7 mouse cellular contexts compared by ENCODE assay signal in genomic region chr9:95750037-95750511, GRCm38 (mm10). TPM values are rescaled to one million over a fixed set of nuclear protein-coding genes. Genes with fewer than 3 reads are reported as not detected.
DNase-seq lines count a peak whose midpoint lies in the region; ATAC-seq lines count a peak whose summit lies in the region.

TSS of gene Trpc1 (minus strand) at chr9:95750375.

- no peaks in the 10 kb centered on the region for H3K36me3 ChIP-seq in embryonic facial prominence, embryonic 10.5 days (replicated peaks)
- H3K36me3 ChIP-seq in limb, embryonic 11.5 days (ENCODE audit: control insufficient read depth, insufficient read depth, low read length) = no peaks in the 10 kb centered on the region
- no peaks in the 10 kb centered on the region for H3K36me3 ChIP-seq in midbrain, embryonic 14.5 days (ENCODE audit: control insufficient read depth, insufficient read depth, low read length)

- H3K4me2 ChIP-seq in limb, embryonic 11.5 days (ENCODE audit: low read depth, severe bottlenecking) = peak within 1 kb of the TSS; percentile 92
- H3K4me2 ChIP-seq in midbrain, embryonic 14.5 days (ENCODE audit: low read length) = peak within 1 kb of the TSS; percentile 81

- no peaks in the 10 kb centered on the region for H3K9me3 ChIP-seq in embryonic facial prominence, embryonic 10.5 days
- no peaks in the 10 kb centered on the region for H3K9me3 ChIP-seq in limb, embryonic 11.5 days (ENCODE audit: control insufficient read depth, low read length)
- no peaks in the 10 kb centered on the region for H3K9me3 ChIP-seq in midbrain, embryonic 14.5 days (ENCODE audit: control insufficient read depth, low read length)

- ATAC-seq in granulocyte monocyte progenitor cell, adult 5-6 weeks (replicated peaks; ENCODE audit: poor library complexity, severe bottlenecking) = peak; percentile 98
- ATAC-seq in limb, embryonic 11.5 days (ENCODE audit: insufficient number of reproducible peaks, low FRiP score, low TSS enrichment, low read depth) = peak; percentile 96
- ATAC-seq in midbrain, embryonic 14.5 days (ENCODE audit: low FRiP score, low TSS enrichment) = peak; percentile 97

- peak within 1 kb of the TSS; percentile 76 for H3K4me3 ChIP-seq in embryonic facial prominence, embryonic 10.5 days
- peak within 1 kb of the TSS; percentile 72 for H3K4me3 ChIP-seq in limb, embryonic 11.5 days (ENCODE audit: low read depth, low read length)
- peak within 1 kb of the TSS; percentile 94 for H3K4me3 ChIP-seq in midbrain, embryonic 14.5 days (replicated peaks; ENCODE audit: low read depth, low read length)

- peaks cover 6% of the 10 kb centered on the region for H3K4me1 ChIP-seq in embryonic facial prominence, embryonic 10.5 days
- H3K4me1 ChIP-seq in limb, embryonic 11.5 days (ENCODE audit: control insufficient read depth, insufficient read depth, low read length) = 0 out of 2 replicates have a peak, but pooled peaks cover 3% of the 10 kb centered on the region
- peaks cover 11% of the 10 kb centered on the region; the same call in 1 of the 2 replicates for H3K4me1 ChIP-seq in midbrain, embryonic 14.5 days (ENCODE audit: control insufficient read depth, insufficient read depth, low read length)

- peak within 1 kb of the TSS; percentile 84 for H3K27ac ChIP-seq in embryonic facial prominence, embryonic 10.5 days (replicated peaks)
- H3K27ac ChIP-seq in limb, embryonic 11.5 days (replicated peaks; ENCODE audit: low read depth, low read length) = no peak within 1 kb of the TSS
- H3K27ac ChIP-seq in midbrain, embryonic 14.5 days (replicated peaks; ENCODE audit: low read depth, low read length) = peak within 1 kb of the TSS; percentile 57

- H3K27me3 ChIP-seq in embryonic facial prominence, embryonic 10.5 days (replicated peaks; ENCODE audit: low read depth, poor library complexity, severe bottlenecking) = peaks cover 43% of the 10 kb centered on the region
- H3K27me3 ChIP-seq in limb, embryonic 11.5 days (ENCODE audit: control insufficient read depth, insufficient read depth, low read length) = peaks cover 5% of the 10 kb centered on the region
- H3K27me3 ChIP-seq in midbrain, embryonic 14.5 days (ENCODE audit: control insufficient read depth, insufficient read depth, low read length) = 0 out of 2 replicates have a peak, but pooled peaks cover 9% of the 10 kb centered on the region

- H3K9ac ChIP-seq in limb, embryonic 11.5 days (ENCODE audit: low read length) = peak within 1 kb of the TSS; percentile 68
- H3K9ac ChIP-seq in midbrain, embryonic 14.5 days (replicated peaks; ENCODE audit: low read length) = peak within 1 kb of the TSS; percentile 89

- under 1% methylated on average over 56 of the region's 56 CpGs for WGBS in embryonic facial prominence, embryonic 10.5 days
- WGBS in limb, embryonic 11.5 days = under 1% methylated on average over 49 of the region's 56 CpGs
- under 1% methylated on average over 54 of the region's 56 CpGs for WGBS in midbrain, embryonic 14.5 days

- peak; percentile 85 for DNase-seq in adrenal gland, postnatal 25 days
- DNase-seq in embryonic facial prominence, embryonic 10.5 days (ENCODE audit: low spot score) = peak; percentile 93
- peak; percentile 71 for DNase-seq in kidney, adult 11 months
- DNase-seq in limb, embryonic 11.5 days (ENCODE audit: low spot score) = peak; percentile 87
- peak; percentile 95 for DNase-seq in midbrain, embryonic 14.5 days
- DNase-seq in spleen, adult 18-20 months = peak; percentile 38 to 59

RNA-seq across cellular contexts. Expression of gene Trpc1, which starts in this region (rescaled TPM):
- total RNA-seq in adrenal gland, postnatal 25 days (2021) = 2.2 and 3.2 TPM in 2 replicates
- 1.9 and 2.4 TPM in 2 replicates for polyA plus RNA-seq in embryonic facial prominence, embryonic 10.5 days (2016; fragmentation: Nextera tagmentation; extraction: Ambion mirVana)
- not detected in 2 replicates for total RNA-seq in granulocyte monocyte progenitor cell, adult 5-6 weeks (2014; fragmentation: Nextera tagmentation)
- not detected in 2 replicates for total RNA-seq in granulocyte monocyte progenitor cell, adult 5-6 weeks (2017)
- polyA plus RNA-seq in limb, embryonic 11.5 days (2014; fragmentation: Nextera tagmentation; extraction: Ambion mirVana) = 1.3 and 1.6 TPM in 2 replicates
- polyA plus RNA-seq in midbrain, embryonic 14.5 days (2014; fragmentation: Nextera tagmentation; extraction: Ambion mirVana) = 10.1 and 10.5 TPM in 2 replicates

Comparison
In these comparisons a context has a peak if more than half of its experiments do, and no peak if none do; other contexts are left out.
1. Peak in ATAC-seq in granulocyte monocyte progenitor cell, adult 5-6 weeks; RNA of the gene not detected or under 1 TPM.